19 mouse cellular contexts compared by ENCODE assay signal in the genomic region with DNA sequence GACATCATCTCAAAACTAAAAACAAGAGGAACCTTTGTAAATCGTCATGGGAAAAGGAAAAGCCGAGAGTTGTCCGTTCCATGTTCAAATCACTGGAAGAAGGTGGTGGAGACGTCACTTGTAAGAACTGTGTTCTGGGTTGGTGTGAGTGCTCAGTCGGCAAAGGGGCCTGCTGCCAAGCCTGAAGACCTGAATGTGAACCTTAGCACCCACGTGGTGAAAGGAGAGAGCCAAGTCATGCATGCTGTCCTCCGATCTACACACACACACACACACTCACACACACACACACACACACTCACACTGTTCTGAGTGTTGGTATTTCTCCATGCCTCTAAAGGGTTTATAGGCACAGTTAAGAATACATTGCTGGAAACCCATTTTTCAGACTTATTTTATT. TPM values are rescaled to one million over a fixed set of nuclear protein-coding genes. Genes with fewer than 3 reads are reported as not detected.
DNase-seq lines count a peak whose midpoint lies in the region; ATAC-seq and TF ChIP-seq lines count a peak whose summit lies in the region.
"Had no signal": no experiment of that assay in that cellular context is flagged by ENCODE, and none has a peak within 500 bp of the region (broad histone marks: within the 10 kb centered on the region; RNA-seq: fewer than 3 reads in every experiment).

No protein-coding gene starts in this region.

- no peaks in the 10 kb centered on the region for H3K79me2 ChIP-seq in heart, adult 2 months (replicated peaks; ENCODE audit: control insufficient read depth, insufficient read depth, low read length)
- no peaks in the 10 kb centered on the region for H3K79me2 ChIP-seq in liver, adult 2 months (ENCODE audit: control insufficient read depth, insufficient read depth, low read length)

- no peaks in the 10 kb centered on the region for H3K27me3 ChIP-seq in heart, adult 2 months (ENCODE audit: control insufficient read depth, insufficient read depth, low read length)
- H3K27me3 ChIP-seq in liver, adult 2 months (ENCODE audit: control insufficient read depth, insufficient read depth, low read length), result no peaks in the 10 kb centered on the region
- H3K27me3 ChIP-seq in liver, embryonic 11.5 days (replicated peaks; ENCODE audit: control insufficient read depth, insufficient read depth, low read length), result no peaks in the 10 kb centered on the region
- H3K27me3 ChIP-seq in stomach, postnatal 0 days (ENCODE audit: control insufficient read depth, insufficient read depth, low read length), result no peaks in the 10 kb centered on the region
- H3K27me3 ChIP-seq: embryonic facial prominence, embryonic 15.5 days had no signal

- H3K4me2 ChIP-seq in liver, embryonic 11.5 days, result no peak overlapping the region
- H3K4me2 ChIP-seq in stomach, postnatal 0 days (replicated peaks; ENCODE audit: low read depth), result no peak overlapping the region
- H3K4me2 ChIP-seq: embryonic facial prominence, embryonic 15.5 days; heart, embryonic 12.5 days; hindbrain, embryonic 14.5 days had no signal

- no peak overlapping the region for H3K27ac ChIP-seq in heart, adult 2 months
- no peak overlapping the region for H3K27ac ChIP-seq in liver, adult 2 months (replicated peaks; ENCODE audit: insufficient read depth, low read depth, low read length)
- H3K27ac ChIP-seq in liver, embryonic 11.5 days (ENCODE audit: low read depth, low read length), result no peak overlapping the region
- H3K27ac ChIP-seq in stomach, postnatal 0 days (replicated peaks), result no peak overlapping the region
- H3K27ac ChIP-seq: embryonic facial prominence, embryonic 15.5 days; forebrain, embryonic 10.5 days; hindbrain, embryonic 10.5 days; hindbrain, embryonic 14.5 days had no signal

- TF ChIP-seq EP300 in heart, adult 2 months (IDR thresholded peaks at IDR 0.05; ENCODE audit: insufficient read depth, low read depth, low read length), result no peak
- no peak for TF ChIP-seq EP300 in stomach, postnatal 0 days (optimal IDR thresholded peaks at IDR 0.05)

- no peak for TF ChIP-seq POLR2A in heart, adult 2 months (IDR thresholded peaks at IDR 0.05; ENCODE audit: insufficient read depth, low read depth, low read length)
- TF ChIP-seq POLR2A in liver, adult 2 months (IDR thresholded peaks at IDR 0.05; ENCODE audit: extremely low read depth, insufficient read depth, low read length), result no peak

- no peaks in the 10 kb centered on the region for H3K36me3 ChIP-seq in heart, adult 2 months (ENCODE audit: control insufficient read depth, insufficient read depth, low read length)
- no peaks in the 10 kb centered on the region for H3K36me3 ChIP-seq in liver, adult 2 months (ENCODE audit: control insufficient read depth, insufficient read depth, low read length)
- H3K36me3 ChIP-seq in liver, embryonic 11.5 days (ENCODE audit: control insufficient read depth, insufficient read depth, low read length), result no peaks in the 10 kb centered on the region
- no peaks in the 10 kb centered on the region for H3K36me3 ChIP-seq in stomach, postnatal 0 days (ENCODE audit: control insufficient read depth, insufficient read depth, low read length)
- H3K36me3 ChIP-seq: embryonic facial prominence, embryonic 15.5 days; forebrain, embryonic 10.5 days; heart, embryonic 12.5 days; hindbrain, embryonic 10.5 days had no signal

- no peaks in the 10 kb centered on the region for H3K9me3 ChIP-seq in liver, embryonic 11.5 days (ENCODE audit: control insufficient read depth, low read length)
- H3K9me3 ChIP-seq in stomach, postnatal 0 days (ENCODE audit: control insufficient read depth, low read length), result no peaks in the 10 kb centered on the region
- H3K9me3 ChIP-seq: embryonic facial prominence, embryonic 15.5 days; heart, embryonic 12.5 days; hindbrain, embryonic 10.5 days had no signal

- H3K9ac ChIP-seq in heart, adult 2 months (ENCODE audit: low read depth, low read length), result no peak overlapping the region
- no peak overlapping the region for H3K9ac ChIP-seq in liver, adult 2 months (ENCODE audit: low read depth, low read length)
- H3K9ac ChIP-seq in liver, embryonic 11.5 days (ENCODE audit: low read depth, low read length), result no peak overlapping the region
- no peak overlapping the region for H3K9ac ChIP-seq in stomach, postnatal 0 days (ENCODE audit: low read length)
- H3K9ac ChIP-seq: embryonic facial prominence, embryonic 15.5 days; heart, embryonic 12.5 days; hindbrain, embryonic 14.5 days had no signal

- 68% methylated on average over 7 of the region's 7 CpGs for WGBS in heart, adult 2 months
- WGBS in liver, adult 2 months, result 53% methylated on average over 7 of the region's 7 CpGs
- 75% methylated on average over 7 of the region's 7 CpGs for WGBS in liver, embryonic 11.5 days
- WGBS in stomach, postnatal 0 days, result 71% methylated on average over 7 of the region's 7 CpGs

- no peak for TF ChIP-seq CTCF in heart, adult 2 months (IDR thresholded peaks at IDR 0.05)
- no peak for TF ChIP-seq CTCF in liver, adult 2 months (IDR thresholded peaks at IDR 0.05; ENCODE audit: low read depth, low read length)
- no peak for TF ChIP-seq CTCF in stomach, postnatal 0 days (IDR thresholded peaks at IDR 0.05; ENCODE audit: low read depth)

- no peak overlapping the region for H3K4me3 ChIP-seq in heart, adult 2 months
- no peak overlapping the region for H3K4me3 ChIP-seq in liver, adult 2 months (ENCODE audit: insufficient read depth, low read depth, low read length)
- no peak overlapping the region for H3K4me3 ChIP-seq in liver, embryonic 11.5 days (ENCODE audit: low read depth, low read length)
- H3K4me3 ChIP-seq in stomach, postnatal 0 days (ENCODE audit: low read depth, low read length), result no peak overlapping the region
- H3K4me3 ChIP-seq: embryonic facial prominence, embryonic 15.5 days; erythroblast, embryonic 14.5 days; forebrain, embryonic 10.5 days; heart, embryonic 12.5 days; hindbrain, embryonic 10.5 days had no signal

- intact Hi-C loops in heart, adult 2 months (cut with DNase I), result loop anchor here (5.0 kb wide), 1 partner anchor 41 kb away; the partner anchor contains the start of gene Slc16a11

- no peaks in the 10 kb centered on the region for H3K4me1 ChIP-seq in heart, adult 2 months (ENCODE audit: control insufficient read depth, insufficient read depth, low read length)
- H3K4me1 ChIP-seq in liver, adult 2 months (ENCODE audit: control insufficient read depth, insufficient read depth, low read length), result peaks cover 3% of the 10 kb centered on the region; the same call in 1 of the 2 replicates
- H3K4me1 ChIP-seq in liver, embryonic 11.5 days (replicated peaks; ENCODE audit: control insufficient read depth, insufficient read depth, low read length), result no peaks in the 10 kb centered on the region
- H3K4me1 ChIP-seq in stomach, postnatal 0 days (replicated peaks; ENCODE audit: control insufficient read depth, insufficient read depth), result no peaks in the 10 kb centered on the region
- H3K4me1 ChIP-seq: embryonic facial prominence, embryonic 15.5 days; heart, embryonic 12.5 days had no signal

- ATAC-seq in liver, embryonic 11.5 days (replicated peaks; ENCODE audit: low FRiP score), result no peak
- no peak for ATAC-seq in stomach, postnatal 0 days (ENCODE audit: low FRiP score, low TSS enrichment)
- ATAC-seq in megakaryocyte-erythroid progenitor cell, adult 5-6 weeks (replicated peaks; ENCODE audit: low FRiP score, low TSS enrichment, poor library complexity, severe bottlenecking), result no peak
- ATAC-seq: forebrain, embryonic 14.5 days had no signal

- DNase-seq in heart, adult 11 months, result peak; percentile 37
- DNase-seq in heart, adult 2 months, result no peak
- peak; percentile 91 for DNase-seq in liver, adult 2 months (ENCODE audit: extremely low read depth, low read depth, low spot score)
- DNase-seq in liver, embryonic 11.5 days (ENCODE audit: low spot score), result no peak
- peak; percentile 55 for DNase-seq in kidney, postnatal 10 days
- peak; percentile 12 to 32 for DNase-seq in kidney, postnatal 4 days
- DNase-seq in stomach, postnatal 0 days (ENCODE audit: low spot score), result no peak
- DNase-seq: cerebellum, adult 11 months had no signal

RNA-seq across cellular contexts. Expression of gene Clec10a, which starts 15.2 kb away (rescaled TPM):
- 1 to 10 TPM; 1.7 to 3.2 TPM for total RNA-seq in heart, adult 2 months (2021)
- polyA plus RNA-seq in heart, adult 2 months (2012; rRNA removed), result 2.8 and 3.8 TPM in 2 replicates
- total RNA-seq in liver, adult 2 months (2014; rRNA removed), result 0.55 and 0.67 TPM in 2 replicates
- 0.27 and 0.95 TPM in 2 replicates for polyA plus RNA-seq in liver, adult 2 months (2012; rRNA removed)
- 0.41 and 0.53 TPM in 2 replicates for polyA plus RNA-seq in liver, embryonic 11.5 days (2014; fragmentation: Nextera tagmentation; extraction: Ambion mirVana)
- 1.0 and 1.4 TPM in 2 replicates for polyA plus RNA-seq in stomach, postnatal 0 days (2015; fragmentation: Nextera tagmentation; extraction: Ambion mirVana)
- total RNA-seq in megakaryocyte-erythroid progenitor cell, adult 5-6 weeks (2014; fragmentation: Nextera tagmentation), result not detected in 2 replicates
- 0.75 TPM in 1 of 2 replicates, not detected in the other for total RNA-seq in megakaryocyte-erythroid progenitor cell, adult 5-6 weeks (2017)
- total RNA-seq: CH12.LX had no signal
- polyA plus RNA-seq: erythroblast, embryonic 14.5 days; forebrain, embryonic 10.5 days; heart, embryonic 12.5 days had no signal

RNA-seq across cellular contexts. Expression of gene Mgl2, which starts 41.1 kb away (rescaled TPM):
- total RNA-seq in heart, adult 2 months (2021), result 1 to 10 TPM; 5.6 to 6.7 TPM
- polyA plus RNA-seq in heart, adult 2 months (2012; rRNA removed), result 7.4 and 9.7 TPM in 2 replicates
- 0.27 TPM in 1 of 2 replicates, not detected in the other for total RNA-seq in liver, adult 2 months (2014; rRNA removed)
- 0.06 and 0.09 TPM in 2 replicates for polyA plus RNA-seq in liver, adult 2 months (2012; rRNA removed)
- 0.63 and 1.5 TPM in 2 replicates for polyA plus RNA-seq in liver, embryonic 11.5 days (2014; fragmentation: Nextera tagmentation; extraction: Ambion mirVana)
- 0.48 and 0.68 TPM in 2 replicates for polyA plus RNA-seq in stomach, postnatal 0 days (2015; fragmentation: Nextera tagmentation; extraction: Ambion mirVana)
- total RNA-seq in megakaryocyte-erythroid progenitor cell, adult 5-6 weeks (2014; fragmentation: Nextera tagmentation), result not detected in 2 replicates
- total RNA-seq in megakaryocyte-erythroid progenitor cell, adult 5-6 weeks (2017), result not detected in 2 replicates
- polyA plus RNA-seq: embryonic facial prominence, embryonic 11.5 days; erythroblast, embryonic 14.5 days; forebrain, embryonic 10.5 days; heart, embryonic 12.5 days; hindbrain, embryonic 10.5 days had no signal

RNA-seq across cellular contexts. Expression of gene Slc16a11, which starts 41.4 kb away (rescaled TPM):
- under 1 TPM; 0.34 to 0.52 TPM for total RNA-seq in heart, adult 2 months (2021)
- 1.1 and 9.6 TPM in 2 replicates for polyA plus RNA-seq in heart, adult 2 months (2012; rRNA removed)
- total RNA-seq in liver, adult 2 months (2014; rRNA removed), result 6.6 and 12.5 TPM in 2 replicates
- 37.1 and 84.4 TPM in 2 replicates for polyA plus RNA-seq in liver, adult 2 months (2012; rRNA removed)
- 0.75 and 0.81 TPM in 2 replicates for polyA plus RNA-seq in liver, embryonic 11.5 days (2014; fragmentation: Nextera tagmentation; extraction: Ambion mirVana)
- polyA plus RNA-seq in stomach, postnatal 0 days (2015; fragmentation: Nextera tagmentation; extraction: Ambion mirVana), result 2.5 and 3.1 TPM in 2 replicates
- not detected in 2 replicates for total RNA-seq in megakaryocyte-erythroid progenitor cell, adult 5-6 weeks (2014; fragmentation: Nextera tagmentation)
- not detected in 2 replicates for total RNA-seq in megakaryocyte-erythroid progenitor cell, adult 5-6 weeks (2017)
- total RNA-seq: gastrocnemius, postnatal 4 days had no signal
- polyA plus RNA-seq: erythroblast, embryonic 14.5 days had no signal

RNA-seq across cellular contexts. Expression of gene Slc16a13, which starts 49.7 kb away (rescaled TPM):
- 1 to 10 TPM; 2.2 to 2.8 TPM for total RNA-seq in heart, adult 2 months (2021)
- 4.0 and 7.4 TPM in 2 replicates for polyA plus RNA-seq in heart, adult 2 months (2012; rRNA removed)
- 0.47 and 1.3 TPM in 2 replicates for total RNA-seq in liver, adult 2 months (2014; rRNA removed)
- polyA plus RNA-seq in liver, adult 2 months (2012; rRNA removed), result 1.7 and 3.3 TPM in 2 replicates
- polyA plus RNA-seq in liver, embryonic 11.5 days (2014; fragmentation: Nextera tagmentation; extraction: Ambion mirVana), result 9.1 and 10.1 TPM in 2 replicates
- polyA plus RNA-seq in stomach, postnatal 0 days (2015; fragmentation: Nextera tagmentation; extraction: Ambion mirVana), result 5.7 and 6.1 TPM in 2 replicates
- 2.4 and 3.1 TPM in 2 replicates for total RNA-seq in megakaryocyte-erythroid progenitor cell, adult 5-6 weeks (2014; fragmentation: Nextera tagmentation)
- total RNA-seq in megakaryocyte-erythroid progenitor cell, adult 5-6 weeks (2017), result 0.19 and 4.7 TPM in 2 replicates

RNA-seq across cellular contexts. Expression of gene Bcl6b, which starts 58.4 kb away (rescaled TPM):
- total RNA-seq in heart, adult 2 months (2021), result 10 to 100 TPM in 1 of 2 experiments, 1 to 10 TPM in 1; 9.1 to 13.7 TPM
- polyA plus RNA-seq in heart, adult 2 months (2012; rRNA removed), result 18.9 and 21.0 TPM in 2 replicates
- total RNA-seq in liver, adult 2 months (2014; rRNA removed), result 0.74 and 0.81 TPM in 2 replicates
- 0.56 and 1.3 TPM in 2 replicates for polyA plus RNA-seq in liver, adult 2 months (2012; rRNA removed)
- polyA plus RNA-seq in liver, embryonic 11.5 days (2014; fragmentation: Nextera tagmentation; extraction: Ambion mirVana), result 6.8 and 7.3 TPM in 2 replicates
- polyA plus RNA-seq in stomach, postnatal 0 days (2015; fragmentation: Nextera tagmentation; extraction: Ambion mirVana), result 3.2 and 3.6 TPM in 2 replicates
- 0.28 and 0.62 TPM in 2 replicates for total RNA-seq in megakaryocyte-erythroid progenitor cell, adult 5-6 weeks (2014; fragmentation: Nextera tagmentation)
- not detected in 2 replicates for total RNA-seq in megakaryocyte-erythroid progenitor cell, adult 5-6 weeks (2017)

Comparison
In these comparisons a context has a peak if more than half of its experiments do, and no peak if none do; other contexts are left out.
1. DNase-seq: peak in heart, adult 11 months (single experiment), liver, adult 2 months (single experiment), kidney, postnatal 10 days (single experiment) and kidney, postnatal 4 days (2 of 2); none in heart, adult 2 months (0 of 2), liver, embryonic 11.5 days (single experiment) and stomach, postnatal 0 days (single experiment).